Mouse (Mus musculus) heart, postnatal 10 days (tissue): ENCODE results near the gene Igf1. TPM values are rescaled to one million over a fixed set of nuclear protein-coding genes. Genes with fewer than 3 reads are reported as not detected.

ENCODE experiments used
- DNase-seq, 2 experiments: peaks; one replicate each; pipeline ENCODE4 v3.0.0; 2021
- intact Hi-C: fragments of 180-260 bp; cut with DNase I; formaldehyde crosslinking; loops from one replicate; pipeline ENCODE4 v1.15.1; 2025
- total RNA-seq, 2 experiments: library from RNA; stranded (reverse); gene quantifications; 2 replicates each; pipeline ENCODE4 v1.2.3; 2021

The Igf1 gene
- total RNA-seq, 2 experiments from 2014 or later = 42.5 to 57.0 TPM

GRCm38 (mm10) chr10:87894461-87895120, 36.5 kb downstream of the Igf1 start:
- DNase-seq = no peak
- intact Hi-C loops = no loop called here

DNA sequence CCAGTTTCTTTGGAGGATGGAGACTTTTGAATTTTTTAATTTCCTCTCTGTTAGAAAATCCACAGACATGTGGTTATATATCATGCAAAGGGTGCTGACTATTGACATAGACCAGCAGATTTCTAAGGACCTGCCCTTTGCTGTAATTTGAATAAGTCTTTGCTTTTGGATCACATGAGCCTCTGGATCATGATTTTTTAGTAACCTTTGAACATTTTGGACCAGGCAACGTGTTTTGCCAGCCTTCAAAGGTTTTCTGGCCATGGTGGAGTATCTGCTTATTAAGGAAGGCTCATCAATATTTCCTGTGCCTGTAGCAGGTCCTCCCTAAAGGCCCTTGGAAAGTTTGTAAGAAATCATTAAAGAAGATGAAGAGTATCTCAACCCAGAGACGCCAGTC, 37.3 kb downstream of the Igf1 start:
- intact Hi-C loops = no loop called here
- DNase-seq = no peak

DNA sequence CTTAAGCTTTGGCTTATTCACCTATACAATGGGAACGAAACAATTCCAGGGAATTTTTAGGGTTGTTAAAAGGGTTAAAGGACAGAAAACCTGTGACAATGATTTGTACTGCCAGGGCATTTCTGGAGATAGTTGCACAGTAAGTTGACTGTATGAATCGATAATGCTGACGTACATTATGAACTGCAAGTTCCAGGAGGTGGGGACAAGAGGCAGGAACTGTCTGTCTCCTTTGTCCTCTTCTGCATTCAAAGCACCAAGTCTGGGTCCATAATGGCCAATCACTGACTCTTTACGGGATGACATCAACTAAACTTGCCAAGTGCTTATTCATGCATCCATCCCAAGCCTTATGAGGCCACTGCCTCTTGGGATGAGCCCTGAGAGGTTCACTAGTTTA, 39.3 kb downstream of the Igf1 start:
- no peak for DNase-seq
- intact Hi-C loops = no loop called here

- DNase-seq = no peak
- intact Hi-C loops = no loop called here
Observed at GRCm38 (mm10) chr10:87898826-87899225, 40.8 kb downstream of the Igf1 start.

- peak; percentile 14 to 21 for DNase-seq
- intact Hi-C loops = no loop called here
Observed at GRCm38 (mm10) chr10:87901916-87902315, 43.9 kb downstream of the Igf1 start.

DNA sequence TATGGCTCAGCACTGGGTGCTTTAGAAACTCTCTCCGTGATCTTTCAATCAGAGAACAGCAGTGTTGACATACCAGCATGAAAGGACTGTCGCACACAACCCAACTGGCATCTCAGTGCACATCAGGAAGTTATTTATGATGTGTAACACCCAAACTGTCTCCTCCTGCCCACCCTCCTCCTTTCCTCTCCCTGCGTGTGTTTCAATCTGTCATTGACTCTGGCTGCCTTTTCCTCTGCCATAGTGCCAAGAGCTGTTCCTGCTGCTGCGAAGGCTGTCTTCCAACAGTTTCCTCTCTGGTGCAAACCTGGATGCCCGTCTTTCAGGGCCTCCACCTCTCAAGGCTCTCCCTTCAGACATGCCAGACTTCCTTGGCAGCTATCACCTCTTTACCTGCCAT, 46.3 kb downstream of the Igf1 start:
- intact Hi-C loops = no loop called here
- DNase-seq = no peak

GRCm38 (mm10) chr10:87905087-87905486, 47.0 kb downstream of the Igf1 start:
- intact Hi-C loops = no loop called here

DNA sequence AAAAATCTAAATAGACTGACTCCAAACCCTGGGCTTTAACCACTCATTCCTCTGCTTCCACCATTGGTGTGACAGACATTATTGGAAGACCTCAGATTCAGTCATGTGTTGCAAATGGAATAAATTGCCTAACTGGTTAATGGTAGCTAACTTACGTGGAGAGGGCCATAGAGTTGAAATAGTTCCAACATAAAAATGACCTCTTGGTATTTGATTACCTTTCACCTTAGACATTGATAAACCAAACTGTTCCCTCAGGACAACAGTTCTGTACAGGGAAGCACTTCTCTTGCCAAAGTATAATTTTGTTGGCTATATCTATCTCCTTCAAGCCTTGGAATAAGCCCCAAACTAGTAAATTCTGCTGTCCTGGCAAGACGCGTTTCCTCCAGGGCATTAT, 48.1 kb downstream of the Igf1 start:
- intact Hi-C loops = no loop called here
- DNase-seq = no peak

More at GRCm38 (mm10) chr10:87905087-87905486, 47.0 kb downstream of the Igf1 start:
- no peak for DNase-seq

- intact Hi-C loops = no loop called here
- DNase-seq = no peak
Observed at GRCm38 (mm10) chr10:87906757-87907307, 48.8 kb downstream of the Igf1 start.

DNA sequence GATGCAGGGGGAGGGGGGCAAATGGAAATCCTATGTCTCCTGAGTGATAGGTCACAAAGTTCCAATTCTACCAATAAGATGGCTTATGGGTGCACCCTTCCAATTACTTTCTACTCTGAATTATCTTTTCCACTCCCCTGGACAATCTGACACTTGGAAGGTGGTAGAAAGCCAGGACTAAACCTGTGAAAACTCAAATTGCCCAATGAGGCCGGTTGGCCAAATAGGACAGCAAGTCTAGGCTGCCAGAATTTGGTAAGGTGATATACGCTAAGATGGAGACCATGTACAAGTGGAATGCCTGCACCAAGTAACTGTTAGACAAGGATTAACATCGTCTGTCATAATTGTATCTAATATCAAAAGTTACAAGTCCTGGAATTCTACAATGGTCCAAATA, 55.8 kb downstream of the Igf1 start:
- intact Hi-C loops = no loop called here
- no peak for DNase-seq

DNA sequence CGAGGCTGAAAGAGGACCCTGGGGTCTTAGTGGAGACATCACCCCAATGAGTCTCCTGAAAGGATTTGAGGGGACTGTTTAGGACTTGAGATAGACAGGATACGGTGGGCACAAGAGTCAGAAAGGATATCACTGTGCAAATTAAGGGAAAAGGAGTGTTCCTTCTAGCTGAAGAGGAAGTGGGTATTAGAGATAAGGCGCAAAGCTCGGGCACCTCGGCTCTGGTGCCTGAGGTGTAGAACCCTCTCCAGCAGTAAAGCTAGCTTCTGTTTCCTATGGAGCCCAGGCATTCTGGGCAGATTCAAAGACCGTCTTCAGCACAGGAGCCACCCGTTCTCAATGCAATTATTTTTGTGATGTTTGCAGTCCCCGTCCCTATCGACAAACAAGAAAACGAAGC, 56.9 kb downstream of the Igf1 start:
- intact Hi-C loops = no loop called here
- no peak for DNase-seq

GRCm38 (mm10) chr10:87915782-87916181, 57.7 kb downstream of the Igf1 start:
- DNase-seq = no peak
- intact Hi-C loops = no loop called here

GRCm38 (mm10) chr10:87922263-87922662, 64.2 kb downstream of the Igf1 start:
- intact Hi-C loops = no loop called here
- DNase-seq = no peak

DNA sequence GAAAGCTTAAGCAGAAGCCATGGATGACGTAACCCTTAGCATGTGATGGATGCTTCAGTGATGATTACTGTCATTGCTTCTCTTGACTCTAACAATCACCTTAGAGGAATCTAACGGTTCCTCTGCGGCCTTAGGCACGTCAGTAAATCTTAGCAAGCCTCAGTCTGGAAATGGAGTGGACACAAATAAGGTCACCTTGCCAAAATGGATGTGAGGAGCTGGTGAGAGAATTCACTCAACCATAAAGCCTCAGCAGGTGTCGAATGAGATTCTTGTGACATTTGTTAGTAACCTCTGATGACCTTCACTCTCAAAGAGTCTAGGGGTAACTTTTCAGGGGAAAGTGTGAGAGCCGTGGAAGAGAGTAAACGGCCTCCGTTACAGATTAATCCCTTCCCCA, 68.5 kb downstream of the Igf1 start:
- intact Hi-C loops = loop anchor here (2.0 kb wide), 1 partner anchor 66 kb away; no protein-coding TSS in a partner anchor
- peak in 1 of 2 experiments; percentile 8 for DNase-seq

DNA sequence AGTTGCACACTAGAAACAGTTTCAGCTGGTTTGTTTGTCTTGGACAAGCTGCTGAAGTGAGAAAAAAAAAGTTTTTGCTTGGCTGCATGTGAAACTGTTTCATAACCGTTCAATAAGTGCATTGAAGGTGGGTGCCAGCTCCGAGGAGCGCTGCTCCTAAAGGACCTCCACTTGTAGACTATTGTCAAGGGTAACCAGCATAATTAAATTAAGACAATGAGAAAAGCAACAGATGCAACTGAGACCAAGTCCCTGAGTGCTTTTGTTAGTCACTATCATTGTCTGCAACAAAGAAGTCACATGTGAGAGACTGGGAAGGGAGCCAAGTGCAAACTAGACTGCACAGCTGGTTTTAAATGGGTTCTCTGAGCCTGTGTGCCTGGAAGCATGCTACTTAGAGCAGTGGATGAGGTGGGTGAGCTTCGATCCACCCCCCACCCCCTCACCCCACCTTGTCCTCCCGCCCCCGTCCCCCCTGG, 69.1 kb downstream of the Igf1 start:
- intact Hi-C loops = loop anchor here (2.0 kb wide), 1 partner anchor 66 kb away; no protein-coding TSS in a partner anchor

GRCm38 (mm10) chr10:87948192-87948591, 90.1 kb downstream of the Igf1 start:
- no peak for DNase-seq
- intact Hi-C loops = no loop called here

More for the DNA sequence above, 69.1 kb downstream of the Igf1 start:
- DNase-seq = peak; percentile 83

GRCm38 (mm10) chr10:87971536-87971935, 113.5 kb downstream of the Igf1 start:
- intact Hi-C loops = loop anchor here (1.0 to 10.0 kb wide), 4 partner anchors 116 to 333 kb away; no protein-coding TSS in a partner anchor
- peak; percentile 35 to 44 for DNase-seq

DNA sequence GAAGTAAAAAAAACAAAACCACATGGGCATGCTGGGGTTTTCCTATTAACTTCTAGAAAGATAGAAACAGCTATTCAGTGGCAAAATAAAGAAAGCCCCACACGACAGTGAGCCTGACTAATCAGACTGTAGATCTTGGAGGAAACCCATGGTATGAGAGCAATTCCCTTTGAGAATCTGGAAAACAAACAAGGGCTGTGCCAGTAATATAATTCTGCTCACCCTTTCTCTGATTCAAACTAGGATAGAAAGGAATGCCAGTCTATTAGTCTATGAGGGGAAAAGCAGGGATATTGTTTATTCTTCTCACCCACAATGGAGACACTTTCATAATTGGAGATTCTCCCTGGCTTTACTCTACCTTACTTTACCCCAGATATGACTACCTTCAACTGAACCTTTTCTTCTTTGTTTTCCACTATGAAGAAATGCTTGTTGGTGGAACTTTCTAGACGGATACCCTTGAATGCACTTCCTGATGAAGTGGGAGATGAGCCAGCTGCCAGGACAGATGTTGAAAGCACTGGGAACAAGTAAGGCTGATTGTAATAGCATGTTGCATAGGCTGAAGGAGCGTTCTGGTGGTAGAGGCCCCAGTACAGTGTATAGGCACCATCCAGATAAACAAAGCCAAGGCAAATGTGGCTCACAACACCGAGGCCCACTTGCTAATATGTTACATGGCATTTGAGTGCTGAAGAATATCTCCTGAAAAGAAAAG, 116.0 kb downstream of the Igf1 start:
- intact Hi-C loops = loop anchor here (5.0 to 10.0 kb wide), 2 partner anchors 282 to 331 kb away; no protein-coding TSS in a partner anchor

GRCm38 (mm10) chr10:87985375-87985774, 127.3 kb downstream of the Igf1 start:
- intact Hi-C loops = no loop called here

More for the DNA sequence above, 116.0 kb downstream of the Igf1 start:
- DNase-seq = no peak

DNA sequence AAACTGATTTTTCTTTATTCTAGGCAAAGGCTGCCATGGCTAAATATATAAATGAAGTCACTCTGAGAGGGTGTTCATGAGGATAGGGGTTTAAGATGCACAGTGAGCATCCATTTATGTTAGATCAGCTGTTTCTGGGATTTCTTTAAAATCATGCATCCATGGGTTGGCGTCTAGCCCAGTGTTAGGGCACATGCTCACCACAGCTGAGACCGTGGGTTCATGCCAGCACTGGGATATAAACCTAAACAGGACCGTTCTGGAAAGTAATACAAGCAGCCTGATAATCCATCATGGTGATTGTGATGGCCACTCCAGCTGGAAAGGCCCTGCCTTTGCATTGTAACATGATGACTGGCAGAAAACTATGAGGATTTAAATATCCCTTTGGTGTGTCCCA, 128.1 kb downstream of the Igf1 start:
- DNase-seq = no peak

More at GRCm38 (mm10) chr10:87985375-87985774, 127.3 kb downstream of the Igf1 start:
- DNase-seq = no peak

More for the DNA sequence above, 128.1 kb downstream of the Igf1 start:
- intact Hi-C loops = no loop called here
